Mouse (Mus musculus) limb, embryonic 13.5 days (tissue): Measurements from ENCODE around the gene Cyp2d9. TPM values are rescaled to one million over a fixed set of nuclear protein-coding genes. Genes with fewer than 3 reads are reported as not detected.
"Not testable (repeated sequence)": the region's sequence is repeated elsewhere in the genome, so short reads cannot be mapped to it uniquely, and the experiment has no call there.

Source experiments
- ATAC-seq: fragments of 200-750 bp; cut with Nextera tagmentation; 2 replicates; pipeline ENCODE4 v1.8.0; 2017; ENCODE audit warnings: low read depth, moderate number of reproducible peaks, moderate TSS enrichment; ENCODE audit not compliant: low FRiP score
- H3K27ac ChIP-seq: fragments of 300-500 bp; sonication (generic); 2 replicates; pipeline ENCODE4 v1.5.1; 2015; ENCODE audit warnings: inconsistent platforms, mild to moderate bottlenecking, moderate library complexity
- H3K27me3 ChIP-seq: fragments of 300-500 bp; sonication (generic); 2 replicates; pipeline ENCODE4 v1.6.1; 2015; ENCODE audit warnings: mild to moderate bottlenecking, inconsistent platforms
- H3K36me3 ChIP-seq: fragments of 300-500 bp; sonication (generic); 2 replicates; pipeline ENCODE4 v1.6.1; 2015; ENCODE audit warnings: inconsistent platforms, mild to moderate bottlenecking, moderate library complexity
- H3K4me1 ChIP-seq: fragments of 300-500 bp; sonication (generic); 2 replicates; pipeline ENCODE4 v1.6.1; 2015; ENCODE audit warnings: inconsistent platforms
- H3K4me2 ChIP-seq: fragments of 300-500 bp; sonication (generic); replicated peaks from 2 replicates; pipeline ENCODE4 v1.6.1; 2015; ENCODE audit warnings: inconsistent platforms, mild to moderate bottlenecking, moderate library complexity
- H3K4me3 ChIP-seq: fragments of 300-500 bp; sonication (generic); 2 replicates; pipeline ENCODE4 v1.5.1; 2015; ENCODE audit warnings: moderate library complexity, mild to moderate bottlenecking, inconsistent platforms
- H3K9ac ChIP-seq: fragments of 300-500 bp; sonication (generic); 2 replicates; pipeline ENCODE4 v1.6.1; 2015; ENCODE audit warnings: mild to moderate bottlenecking, inconsistent platforms
- H3K9me3 ChIP-seq: fragments of 300-500 bp; sonication (generic); 2 replicates; pipeline ENCODE4 v1.6.1; 2016; ENCODE audit warnings: inconsistent platforms
- WGBS: fragments of 180-500 bp; shearing (Covaris S2); methylation state at CpG from one replicate; pipeline ENCODE4 v1.1.7; 2015; 5-methylcytosine and 5-hydroxymethylcytosine counted together
- polyA plus RNA-seq: library from polyadenylated mRNA; unstranded; fragments of >200 nt; fragmentation: Nextera tagmentation; extraction: Ambion mirVana; gene quantifications from 2 replicates; pipeline ENCODE4 v1.2.1, GENCODE M21; 2015

Cyp2d9 gene
- polyA plus RNA-seq, 1 experiment from 2014 or later: not detected

GRCm38 (mm10) chr15:82416797-82417789, 16.1 kb upstream of the Cyp2d9 start:
- 34% methylated on average over 16 of the region's 16 CpGs for WGBS
- H3K9ac ChIP-seq: peak overlapping the region; percentile 31; the same call in 1 of the 2 replicates
- H3K4me3 ChIP-seq: no peak overlapping the region
- no peaks in the 10 kb centered on the region for H3K27me3 ChIP-seq
- peak; percentile 86 for ATAC-seq
- H3K4me1 ChIP-seq: peaks cover 11% of the 10 kb centered on the region; the same call in 1 of the 2 replicates
- H3K27ac ChIP-seq: no peak overlapping the region; the same call in 1 of the 2 replicates
- no peaks in the 10 kb centered on the region for H3K9me3 ChIP-seq
- peak overlapping the region; percentile 50 for H3K4me2 ChIP-seq
- no peaks in the 10 kb centered on the region for H3K36me3 ChIP-seq

- no peak overlapping the region for H3K4me2 ChIP-seq
- no peaks in the 10 kb centered on the region for H3K27me3 ChIP-seq
- H3K9ac ChIP-seq: no peak overlapping the region
- H3K36me3 ChIP-seq: no peaks in the 10 kb centered on the region
- H3K9me3 ChIP-seq: no peaks in the 10 kb centered on the region
- WGBS: 83% methylated on average over 1 of the region's 1 CpGs
- no peak overlapping the region for H3K27ac ChIP-seq
- ATAC-seq: no peak
- H3K4me1 ChIP-seq: peaks cover 11% of the 10 kb centered on the region; the same call in 1 of the 2 replicates
- no peak overlapping the region for H3K4me3 ChIP-seq
Observed at GRCm38 (mm10) chr15:82418616-82419015, 14.6 kb upstream of the Cyp2d9 start.

GRCm38 (mm10) chr15:82422935-82423334, 10.3 kb upstream of the Cyp2d9 start:
- WGBS: 77% methylated on average over 4 of the region's 4 CpGs
- H3K4me3 ChIP-seq: no peak overlapping the region

GRCm38 (mm10) chr15:82423471-82423870, 9.8 kb upstream of the Cyp2d9 start:
- H3K27ac ChIP-seq: no peak overlapping the region
- ATAC-seq: no peak
- H3K4me3 ChIP-seq: no peak overlapping the region
- H3K9ac ChIP-seq: no peak overlapping the region
- H3K36me3 ChIP-seq: no peaks in the 10 kb centered on the region
- WGBS: 83% methylated on average over 3 of the region's 3 CpGs
- no peaks in the 10 kb centered on the region; the same call in 1 of the 2 replicates for H3K9me3 ChIP-seq
- no peak overlapping the region for H3K4me2 ChIP-seq
- H3K4me1 ChIP-seq: no peaks in the 10 kb centered on the region
- H3K27me3 ChIP-seq: no peaks in the 10 kb centered on the region

More at GRCm38 (mm10) chr15:82422935-82423334, 10.3 kb upstream of the Cyp2d9 start:
- Histone ChIP-seq H3K36me3 (no peaks in the 10 kb centered on the region), H3K4me1 (no peaks in the 10 kb centered on the region), H3K27ac (no peak overlapping the region), H3K9me3 (no peaks in the 10 kb centered on the region; the same call in 1 of the 2 replicates), H3K4me2 (no peak overlapping the region), H3K9ac (no peak overlapping the region), H3K27me3 (no peaks in the 10 kb centered on the region)
- ATAC-seq: no peak

- Histone ChIP-seq H3K27me3 (no peaks in the 10 kb centered on the region), H3K27ac (no peak overlapping the region), H3K4me2 (no peak overlapping the region), H3K36me3 (no peaks in the 10 kb centered on the region), H3K9me3 (peaks cover 9% of the 10 kb centered on the region), H3K4me3 (no peak overlapping the region), H3K9ac (no peak overlapping the region), H3K4me1 (no peaks in the 10 kb centered on the region)
- no peak for ATAC-seq
- WGBS: 92% methylated on average over 3 of the region's 3 CpGs
Observed at GRCm38 (mm10) chr15:82433621-82434020, 384 bp downstream of the Cyp2d9 start.

- 86% methylated on average over 3 of the region's 3 CpGs for WGBS
- peaks cover 9% of the 10 kb centered on the region for H3K9me3 ChIP-seq
- ATAC-seq: no peak
- H3K4me3 ChIP-seq: no peak overlapping the region
- H3K27me3 ChIP-seq: no peaks in the 10 kb centered on the region
- H3K4me2 ChIP-seq: no peak overlapping the region
- H3K9ac ChIP-seq: no peak overlapping the region
- H3K27ac ChIP-seq: no peak overlapping the region
- no peaks in the 10 kb centered on the region for H3K4me1 ChIP-seq
- H3K36me3 ChIP-seq: no peaks in the 10 kb centered on the region
Observed at GRCm38 (mm10) chr15:82434541-82434940, 1.3 kb downstream of the Cyp2d9 start.

- H3K27me3 ChIP-seq: no peaks in the 10 kb centered on the region
- no peak overlapping the region for H3K27ac ChIP-seq
- no peak overlapping the region for H3K4me2 ChIP-seq
- H3K4me3 ChIP-seq: no peak overlapping the region
- no peaks in the 10 kb centered on the region for H3K4me1 ChIP-seq
- H3K9ac ChIP-seq: no peak overlapping the region
- no peak for ATAC-seq
- H3K36me3 ChIP-seq: no peaks in the 10 kb centered on the region
- H3K9me3 ChIP-seq: peaks cover 9% of the 10 kb centered on the region
- 81% methylated on average over 3 of the region's 3 CpGs for WGBS
Observed at GRCm38 (mm10) chr15:82435011-82435410, 1.8 kb downstream of the Cyp2d9 start.

GRCm38 (mm10) chr15:82435606-82436005, 2.4 kb downstream of the Cyp2d9 start:
- no peak overlapping the region for H3K4me2 ChIP-seq
- H3K4me3 ChIP-seq: no peak overlapping the region
- peaks cover 9% of the 10 kb centered on the region for H3K9me3 ChIP-seq
- H3K27ac ChIP-seq: no peak overlapping the region
- no peaks in the 10 kb centered on the region for H3K36me3 ChIP-seq
- no peak overlapping the region for H3K9ac ChIP-seq
- no peaks in the 10 kb centered on the region for H3K4me1 ChIP-seq
- no peaks in the 10 kb centered on the region for H3K27me3 ChIP-seq
- ATAC-seq: no peak
- 84% methylated on average over 2 of the region's 2 CpGs for WGBS

GRCm38 (mm10) chr15:82437975-82438617, 4.9 kb downstream of the Cyp2d9 start:
- H3K9me3 ChIP-seq: peaks cover 5% of the 10 kb centered on the region
- no peaks in the 10 kb centered on the region for H3K4me1 ChIP-seq
- H3K4me3 ChIP-seq: no peak overlapping the region
- no peak overlapping the region for H3K9ac ChIP-seq
- 63% methylated on average over 5 of the region's 5 CpGs for WGBS
- H3K27ac ChIP-seq: no peak overlapping the region
- no peaks in the 10 kb centered on the region for H3K36me3 ChIP-seq
- H3K4me2 ChIP-seq: no peak overlapping the region
- ATAC-seq: no peak
- no peaks in the 10 kb centered on the region for H3K27me3 ChIP-seq

- WGBS: 87% methylated on average over 3 of the region's 3 CpGs
- Histone ChIP-seq H3K27me3 (no peaks in the 10 kb centered on the region), H3K4me3 (no peak overlapping the region)
Observed at GRCm38 (mm10) chr15:82443658-82444057, 10.4 kb downstream of the Cyp2d9 start.

GRCm38 (mm10) chr15:82445196-82445595, 12.0 kb downstream of the Cyp2d9 start:
- no peak overlapping the region for H3K9ac ChIP-seq
- no peaks in the 10 kb centered on the region for H3K9me3 ChIP-seq
- 83% methylated on average over 8 of the region's 8 CpGs for WGBS
- H3K4me1 ChIP-seq: no peaks in the 10 kb centered on the region
- H3K27ac ChIP-seq: no peak overlapping the region
- H3K4me2 ChIP-seq: no peak overlapping the region
- H3K4me3 ChIP-seq: no peak overlapping the region
- no peak for ATAC-seq
- H3K36me3 ChIP-seq: no peaks in the 10 kb centered on the region
- no peaks in the 10 kb centered on the region for H3K27me3 ChIP-seq

More at GRCm38 (mm10) chr15:82443658-82444057, 10.4 kb downstream of the Cyp2d9 start:
- ATAC-seq: no peak
- no peak overlapping the region for H3K27ac ChIP-seq
- no peaks in the 10 kb centered on the region for H3K36me3 ChIP-seq
- no peaks in the 10 kb centered on the region for H3K4me1 ChIP-seq
- H3K9ac ChIP-seq: no peak overlapping the region
- H3K4me2 ChIP-seq: no peak overlapping the region
- H3K9me3 ChIP-seq: no peaks in the 10 kb centered on the region

- not testable (repeated sequence) for H3K9me3 ChIP-seq, H3K27ac ChIP-seq, ATAC-seq, H3K27me3 ChIP-seq, H3K4me1 ChIP-seq, H3K4me3 ChIP-seq, H3K4me2 ChIP-seq, H3K36me3 ChIP-seq, H3K9ac ChIP-seq
- 72% methylated on average over 2 of the region's 2 CpGs for WGBS
Observed at GRCm38 (mm10) chr15:82450045-82450444, 16.8 kb downstream of the Cyp2d9 start.
